Mouse (Mus musculus) ES-E14 (cell line): ENCODE measurements around the gene Hectd2.

Experiments used
- CHD2 ChIP-seq: IDR thresholded peaks from 2 replicates; pipeline ENCODE4 v1.6.1; 2014; ENCODE audit warnings: mild to moderate bottlenecking, low read depth, low read length, inconsistent platforms
- ZC3H11A ChIP-seq: IDR thresholded peaks from 2 replicates; pipeline ENCODE4 v1.6.1; 2012; ENCODE audit warnings: low read depth, mild to moderate bottlenecking, inconsistent platforms, low read length, borderline replicate concordance

DNA sequence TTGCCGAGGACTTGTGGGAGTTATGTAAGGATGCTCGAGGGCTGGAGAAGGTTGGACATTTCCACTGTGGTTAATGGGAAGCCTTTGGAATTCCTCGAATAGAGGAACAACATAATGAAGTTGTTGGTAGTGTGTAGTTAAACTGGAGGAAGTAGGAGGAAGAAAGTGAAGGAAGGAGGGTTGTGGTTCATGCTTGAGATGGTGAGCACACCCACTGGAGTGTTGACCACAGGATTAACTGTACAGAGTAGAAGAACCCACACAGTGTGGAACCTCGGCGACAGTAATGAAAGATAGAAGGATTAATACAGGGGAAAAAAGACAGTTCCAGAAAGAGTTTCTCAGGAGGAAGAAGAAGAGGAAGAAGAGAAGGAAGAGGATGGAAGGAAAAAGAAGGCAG, 4.9 kb downstream of the Hectd2 start:
- TF ChIP-seq CHD2 (no peak), ZC3H11A (no peak)
